Mouse (Mus musculus): ENCODE results near the gene Trim71.

The Trim71 gene

DNA sequence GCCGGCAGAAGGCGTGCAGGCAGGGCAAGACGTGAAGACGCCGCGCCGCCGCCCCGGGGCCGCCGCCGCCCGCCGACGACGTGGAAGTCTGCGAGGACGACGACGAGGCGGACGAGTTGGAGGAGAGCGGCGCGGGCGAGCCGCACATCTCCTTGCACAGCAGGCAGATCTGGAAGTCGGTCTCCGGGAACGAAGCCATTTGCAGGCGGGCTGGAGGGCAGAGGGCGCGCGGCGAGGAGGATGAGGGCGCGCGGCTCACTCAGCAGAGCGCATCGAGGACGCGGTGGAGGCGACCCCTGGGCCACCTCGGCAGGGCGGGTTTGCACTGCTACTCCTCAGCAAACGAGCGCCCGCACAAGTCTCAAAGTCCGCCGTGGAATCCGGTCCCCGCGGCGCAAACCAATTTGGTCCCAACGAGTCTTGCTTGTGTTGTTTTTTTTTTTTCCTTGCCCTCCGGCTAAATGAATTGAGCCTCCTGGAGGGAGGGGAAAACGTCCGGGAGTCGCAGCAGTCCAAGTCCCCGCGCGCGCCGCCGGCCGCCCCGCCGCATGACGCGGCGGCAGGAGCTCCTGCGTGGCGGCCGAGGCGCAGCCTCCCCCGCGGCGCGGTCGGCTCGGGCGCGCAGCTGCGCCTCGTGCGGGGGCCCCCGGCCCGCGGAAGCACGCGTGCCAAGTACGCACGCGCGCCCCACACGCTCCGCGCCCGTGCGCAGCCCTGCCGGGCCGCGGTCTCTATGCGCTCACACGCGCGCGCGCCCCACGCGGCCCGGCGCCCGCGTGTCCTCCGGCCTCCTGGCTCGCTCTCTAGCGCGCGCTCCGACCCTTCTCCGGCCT lies 1.0 kb downstream of the Trim71 start:
- ChIA-PET CTCF (interaction anchor here in 1 of 4 experiments (0.7 kb wide), 1 partner anchor 113 kb away, joined by 4 read pairs; no protein-coding TSS in a partner anchor), POLR2A (interaction anchor here (0.6 to 2.4 kb wide), 18 partner anchors 8 to 760 kb away, joined by 3 to 14 read pairs (median 4); no protein-coding TSS in a partner anchor)

DNA sequence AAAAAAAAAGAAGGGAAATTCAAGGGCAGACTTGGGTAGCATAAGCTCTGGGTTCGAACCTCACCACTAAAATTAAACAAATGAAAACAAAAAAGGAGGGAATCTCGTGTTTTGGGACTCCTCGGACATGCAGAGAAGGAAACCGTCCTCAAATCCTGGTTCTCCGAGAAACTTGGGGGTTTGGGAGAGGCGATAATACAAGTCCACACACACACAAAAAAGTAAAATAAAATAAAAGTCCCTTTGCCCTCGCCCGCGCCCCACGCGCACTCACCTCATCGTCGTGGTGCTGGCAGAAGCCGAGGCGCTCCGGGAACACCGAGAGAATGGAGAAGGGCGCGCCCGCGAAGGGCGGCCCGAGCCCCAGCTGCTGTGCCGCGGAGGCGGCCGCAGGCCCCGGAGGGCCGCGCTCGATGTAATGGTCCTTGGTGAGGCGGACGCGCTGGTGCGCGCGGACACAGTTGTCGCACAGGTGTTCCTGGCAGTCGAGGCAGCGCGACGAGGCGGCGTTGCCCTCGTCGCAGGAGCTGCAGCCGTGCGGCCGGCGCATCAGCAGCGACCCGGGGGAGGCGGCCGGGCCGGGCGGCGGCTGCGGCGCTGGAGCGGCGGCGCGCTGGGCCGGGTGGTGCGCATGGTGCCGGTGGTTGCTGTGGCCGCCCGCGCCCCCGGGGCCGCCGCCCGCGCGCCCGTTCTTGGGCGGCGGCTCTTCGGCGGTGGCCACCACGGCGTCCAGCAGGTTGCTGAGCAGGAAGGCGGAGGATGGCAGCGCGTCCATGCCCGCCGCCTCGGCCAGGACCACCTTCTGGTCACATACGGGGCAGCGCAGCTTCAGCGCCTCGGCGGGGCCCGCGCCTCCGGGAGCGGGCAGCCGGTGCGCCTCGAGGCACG lies 1.9 kb downstream of the Trim71 start:
- ChIA-PET POLR2A (interaction anchor here in 3 of 4 experiments (0.7 to 2.4 kb wide), 11 partner anchors 8 to 59 kb away, joined by 3 to 14 read pairs (median 4); no protein-coding TSS in a partner anchor), CTCF (no interaction called here)

DNA sequence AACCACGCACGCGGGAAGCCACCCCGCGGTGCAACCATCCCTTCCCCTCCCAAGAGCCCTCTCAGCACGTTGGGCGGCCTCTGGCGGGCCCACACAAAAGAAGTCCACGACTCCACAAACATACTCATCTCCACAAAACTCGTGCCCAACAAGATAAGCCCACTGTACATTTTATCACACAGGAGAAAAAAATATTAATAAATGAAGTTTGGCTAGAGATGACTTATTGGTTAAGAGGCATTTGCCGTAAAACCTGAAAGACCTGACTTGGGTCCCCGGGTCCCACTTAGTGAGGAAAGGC lies 2.5 kb downstream of the Trim71 start:
- ChIA-PET POLR2A (interaction anchor here in 3 of 4 experiments (0.7 to 2.4 kb wide), 9 partner anchors 8 to 45 kb away, joined by 3 to 14 read pairs (median 5); no protein-coding TSS in a partner anchor), CTCF (no interaction called here)

DNA sequence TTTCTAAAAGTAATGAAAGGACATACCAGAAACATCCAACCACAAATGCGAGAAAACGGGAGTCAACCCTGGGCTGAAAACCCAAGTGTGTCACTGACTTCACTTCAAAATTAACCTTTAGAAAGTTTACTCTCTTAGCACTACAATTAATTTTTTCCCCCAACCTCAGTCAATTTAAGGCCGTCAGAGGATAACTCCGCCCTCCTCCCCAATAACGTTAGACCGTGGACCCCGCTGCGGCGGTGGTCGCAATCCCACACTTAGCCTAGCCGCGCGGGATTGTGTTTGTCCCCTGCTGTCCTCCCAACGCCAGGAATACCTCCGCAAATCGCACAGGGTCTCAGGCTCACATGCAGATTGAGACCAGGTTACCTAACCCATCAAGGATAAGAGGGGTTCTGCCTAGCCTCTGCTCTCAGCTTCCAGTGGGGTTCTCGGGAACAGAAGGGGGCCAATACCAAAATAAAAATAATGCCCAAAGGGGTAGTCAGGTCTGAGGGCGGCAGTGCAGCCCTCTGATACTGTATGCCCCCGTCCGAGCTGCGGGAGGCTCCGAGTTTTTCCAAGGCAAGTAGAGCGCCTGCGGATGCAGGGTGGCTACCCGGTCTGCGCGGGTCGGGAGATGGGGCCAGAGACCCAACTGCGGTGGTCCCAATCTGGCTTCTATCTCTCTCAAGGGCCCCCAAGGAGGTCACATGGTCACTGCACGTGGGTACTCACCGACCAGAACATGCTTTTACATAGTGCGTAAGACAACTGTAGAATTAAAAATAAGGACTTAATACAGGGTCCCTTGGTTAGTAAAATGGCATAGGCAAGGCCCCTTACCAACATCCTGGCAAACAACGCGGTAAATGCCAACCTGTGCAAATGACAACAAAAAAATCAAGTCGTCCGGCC lies 3.1 kb downstream of the Trim71 start:
- ChIA-PET CTCF (interaction anchor here in 1 of 4 experiments (1.0 kb wide), 1 partner anchor 8 kb away, joined by 3 read pairs; no protein-coding TSS in a partner anchor), POLR2A (interaction anchor here in 3 of 4 experiments (0.7 to 3.2 kb wide), 10 partner anchors 8 to 45 kb away, joined by 3 to 22 read pairs (median 6); no protein-coding TSS in a partner anchor)

DNA sequence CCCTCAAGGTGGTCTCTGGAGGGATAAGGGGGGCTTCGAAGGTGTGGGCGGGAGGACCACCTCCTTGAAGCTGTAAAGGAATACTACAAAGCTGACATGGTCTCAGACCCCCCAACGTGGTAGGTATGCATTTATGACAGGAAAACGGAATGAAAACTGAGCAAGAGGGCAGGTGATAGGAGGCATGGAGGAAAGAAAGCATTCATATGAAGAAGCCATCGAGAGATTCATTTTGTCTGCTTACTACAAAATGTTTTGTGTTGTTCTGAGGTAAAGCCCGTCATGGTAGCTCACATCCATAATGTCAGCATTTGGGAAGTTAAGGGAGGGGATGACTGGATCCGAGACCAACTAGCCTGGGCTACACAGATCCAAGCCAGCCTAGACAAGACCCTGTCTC lies 4.0 kb downstream of the Trim71 start:
- ChIA-PET POLR2A (interaction anchor here in 3 of 4 experiments (0.6 to 3.2 kb wide), 16 partner anchors 9 to 164 kb away, joined by 3 to 22 read pairs (median 4); no protein-coding TSS in a partner anchor), CTCF (interaction anchor here in 2 of 4 experiments (1.0 to 1.2 kb wide), 2 partner anchors 9 to 24 kb away, joined by 3 read pairs; no protein-coding TSS in a partner anchor)

DNA sequence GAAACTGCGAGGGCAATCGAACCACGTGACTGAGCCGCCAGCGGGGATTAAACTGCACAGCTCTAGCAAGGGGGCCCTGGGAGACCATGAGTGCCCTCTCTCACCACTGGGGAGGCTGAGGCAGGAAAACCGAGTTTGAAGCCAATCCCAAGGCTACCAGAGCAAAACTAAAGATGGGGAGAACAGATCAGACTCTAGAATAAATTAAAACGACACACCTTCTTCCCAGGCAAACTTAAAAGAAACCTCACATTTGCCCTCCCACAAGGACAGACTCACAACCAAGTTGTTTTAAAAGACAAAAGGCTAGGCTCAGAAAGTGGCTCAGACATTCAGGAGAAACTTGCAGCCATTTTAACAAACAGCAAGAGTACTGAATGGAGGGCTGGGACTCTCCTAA lies 7.1 kb downstream of the Trim71 start:
- ChIA-PET POLR2A (interaction anchor here (0.5 to 17.4 kb wide), 53 partner anchors 8 to 626 kb away, joined by 3 to 353 read pairs (median 7); partner anchors contain the start of genes C130032M10Rik (in 2 of the 4), Ccr4 (in 2 of the 4), Trim71 (in 2 of the 4) and Ubp1 (in 1 of the 4)), CTCF (interaction anchor here in 3 of 4 experiments (0.6 to 2.0 kb wide), 11 partner anchors 9 to 39 kb away, joined by 3 to 11 read pairs (median 5); no protein-coding TSS in a partner anchor)

DNA sequence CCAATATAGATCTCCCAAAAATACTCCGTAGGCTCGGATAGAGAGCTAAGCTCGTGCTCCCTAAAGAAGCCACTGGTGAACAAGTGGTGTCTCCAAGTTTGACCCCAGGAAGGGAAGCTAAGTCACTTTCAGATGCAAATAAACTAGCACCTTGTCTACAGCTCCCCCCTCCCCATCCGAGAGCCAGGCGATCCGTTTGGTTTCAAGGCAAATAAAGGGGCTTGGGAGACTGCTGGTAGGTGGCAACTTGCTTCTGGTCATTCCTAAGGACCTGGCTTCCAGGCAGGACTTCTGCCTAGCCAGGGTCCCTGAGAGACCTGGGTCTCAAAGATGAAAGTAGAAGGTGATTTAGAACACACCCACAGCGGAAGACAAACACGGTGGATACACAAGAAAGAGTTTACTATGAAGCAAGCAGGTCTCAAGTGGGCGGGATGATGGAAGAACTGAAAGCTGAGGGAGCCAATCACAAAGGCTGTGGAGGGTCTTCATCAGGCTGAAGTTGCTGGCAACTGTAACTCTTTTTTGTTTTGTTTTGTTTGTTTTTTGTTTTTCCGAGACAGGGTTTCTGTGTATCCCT lies 7.8 kb downstream of the Trim71 start:
- POLR2A ChIA-PET, result interaction anchor here (0.5 to 17.4 kb wide), 71 partner anchors 9 to 706 kb away, joined by 3 to 353 read pairs (median 6); partner anchors contain the start of genes C130032M10Rik (in 2 of the 4), Ccr4 (in 2 of the 4), Trim71 (in 2 of the 4) and Ubp1 (in 1 of the 4)
- CTCF ChIA-PET, result interaction anchor here (0.5 to 2.0 kb wide), 21 partner anchors 8 to 176 kb away, joined by 3 to 11 read pairs (median 4); no protein-coding TSS in a partner anchor

DNA sequence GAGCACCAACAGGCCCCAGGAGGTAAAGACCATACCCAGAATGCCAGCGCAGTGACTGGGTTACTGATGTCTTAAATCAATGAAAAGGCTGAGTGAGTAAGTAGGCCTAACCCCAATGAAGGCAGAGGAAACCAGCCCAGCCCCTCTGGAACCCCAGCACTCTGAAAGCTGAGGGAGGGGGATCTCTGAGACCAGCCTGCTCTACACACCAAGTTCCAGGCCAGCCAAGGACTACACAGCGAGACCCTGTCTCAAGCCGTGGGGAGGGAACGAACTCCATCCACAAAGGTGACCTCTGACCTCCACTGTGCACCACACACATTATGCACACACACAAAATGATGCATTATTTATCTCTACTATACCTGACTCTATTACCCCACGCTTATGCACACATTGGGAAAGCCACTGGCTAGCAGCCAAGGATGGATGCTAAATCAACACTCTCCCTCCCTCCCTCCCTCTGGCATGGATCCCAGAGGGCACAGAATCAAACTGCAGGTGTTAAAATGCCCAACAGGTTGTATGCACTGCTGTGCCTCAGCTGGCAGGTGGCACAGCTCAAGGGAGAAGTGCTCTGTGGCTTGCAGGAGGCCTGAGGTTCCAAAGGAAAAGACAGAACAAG lies 9.7 kb downstream of the Trim71 start:
- POLR2A ChIA-PET, result interaction anchor here (0.6 to 17.4 kb wide), 33 partner anchors 7 to 55 kb away, joined by 3 to 353 read pairs (median 5); partner anchors contain the start of genes C130032M10Rik (in 1 of the 4) and Trim71 (in 1 of the 4)
- CTCF ChIA-PET, result interaction anchor here in 3 of 4 experiments (0.6 to 1.7 kb wide), 6 partner anchors 19 to 588 kb away, joined by 3 to 7 read pairs (median 4); no protein-coding TSS in a partner anchor

DNA sequence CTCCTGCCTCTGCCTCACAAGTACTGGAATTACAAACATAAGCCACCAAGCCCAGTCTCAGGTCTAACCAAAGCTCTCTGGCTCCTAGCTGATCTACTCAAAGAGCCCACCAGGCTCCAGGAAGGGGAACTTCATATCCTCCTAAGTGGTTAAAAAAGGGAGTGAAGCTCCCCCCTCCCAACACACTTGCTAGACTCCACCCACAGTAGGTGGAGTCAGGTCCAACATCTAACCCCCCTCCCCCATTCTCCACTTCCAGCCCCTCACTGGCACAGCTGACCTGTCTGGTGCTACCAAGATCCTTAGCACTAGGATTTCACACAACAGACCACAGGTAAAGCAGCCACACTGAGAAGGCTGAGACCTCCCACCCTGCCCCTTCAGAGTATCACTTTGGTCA lies 10.3 kb downstream of the Trim71 start:
- ChIA-PET CTCF (interaction anchor here in 2 of 4 experiments (0.7 to 1.7 kb wide), 5 partner anchors 19 to 27 kb away, joined by 3 to 7 read pairs (median 5); no protein-coding TSS in a partner anchor), POLR2A (interaction anchor here (0.6 to 17.4 kb wide), 28 partner anchors 8 to 149 kb away, joined by 3 to 353 read pairs (median 4); partner anchors contain the start of genes C130032M10Rik (in 1 of the 4), Ccr4 (in 1 of the 4) and Trim71 (in 1 of the 4))

DNA sequence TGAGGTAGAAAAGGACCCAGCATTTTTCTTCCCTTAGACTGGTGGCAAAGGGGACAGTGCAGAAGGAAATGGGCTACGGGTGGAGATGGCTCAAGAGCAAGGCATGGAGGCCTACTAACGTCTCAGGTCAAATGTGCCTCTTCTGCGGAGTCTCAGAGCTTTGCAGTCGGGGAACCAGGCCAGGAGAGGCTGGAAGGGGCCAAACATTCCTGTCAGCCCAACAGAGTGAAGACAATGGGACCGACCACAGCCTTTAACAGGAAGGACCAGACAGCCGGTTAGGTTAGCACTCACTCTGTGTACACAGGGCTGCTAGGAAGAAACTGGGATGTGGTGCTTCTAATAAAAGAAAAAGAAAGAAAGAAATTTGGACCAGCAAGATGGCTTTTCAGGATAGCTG lies 14.1 kb downstream of the Trim71 start:
- CTCF ChIA-PET, result interaction anchor here in 1 of 4 experiments (0.7 kb wide), 1 partner anchor 16 kb away, joined by 6 read pairs; no protein-coding TSS in a partner anchor
- POLR2A ChIA-PET, result interaction anchor here in 3 of 4 experiments (0.9 to 17.4 kb wide), 14 partner anchors 8 to 761 kb away, joined by 3 to 353 read pairs (median 4); partner anchors contain the start of genes C130032M10Rik (in 1 of the 3), Cmtm6 (in 1 of the 3), Stt3b (in 1 of the 3) and Trim71 (in 1 of the 3)

DNA sequence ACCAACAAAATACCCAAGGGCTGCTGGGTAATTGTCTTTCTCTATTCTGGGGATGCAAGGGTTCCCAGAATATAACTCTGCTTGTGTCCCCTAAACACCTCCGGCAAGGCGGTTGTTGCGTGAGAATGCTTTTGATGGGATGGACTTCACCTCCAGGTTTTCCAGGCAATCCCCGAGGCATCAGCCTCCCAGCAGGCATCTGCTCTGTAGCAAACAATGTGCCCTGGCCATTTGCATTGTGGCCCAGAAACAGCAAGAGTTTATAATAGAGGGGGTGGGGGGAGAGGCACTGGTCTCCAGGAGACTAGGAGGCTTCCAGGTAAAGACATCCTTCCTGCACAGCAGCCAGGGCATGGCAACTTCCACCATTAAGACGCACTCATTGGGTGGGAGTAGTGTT lies 15.1 kb downstream of the Trim71 start:
- POLR2A ChIA-PET, result interaction anchor here (0.6 to 17.4 kb wide), 28 partner anchors 7 to 148 kb away, joined by 3 to 353 read pairs (median 6); partner anchors contain the start of genes C130032M10Rik (in 1 of the 4), Glb1 (in 1 of the 4) and Tmppe (in 1 of the 4)
- CTCF ChIA-PET, result interaction anchor here in 3 of 4 experiments (0.6 to 1.5 kb wide), 3 partner anchors 29 to 457 kb away, joined by 3 to 4 read pairs (median 4); no protein-coding TSS in a partner anchor

DNA sequence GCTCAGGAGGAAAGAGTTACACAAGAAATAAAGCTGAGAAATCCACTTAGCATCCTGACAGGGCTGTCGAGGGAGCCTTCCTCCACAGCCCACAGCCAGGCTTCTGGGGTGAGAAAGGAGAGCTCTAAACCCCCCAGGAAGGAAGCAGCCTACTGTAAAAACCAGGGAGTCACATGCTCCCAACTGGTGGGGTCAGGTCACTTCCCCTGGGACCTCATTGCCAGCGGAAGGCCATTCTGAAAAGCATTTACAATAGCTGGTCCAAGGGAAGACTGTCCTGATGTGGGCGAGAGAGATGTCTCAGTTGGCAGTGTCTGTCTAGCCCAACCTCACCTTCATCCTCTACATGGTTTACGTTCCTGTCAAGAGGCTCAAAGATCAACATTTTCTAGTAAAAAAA lies 15.7 kb downstream of the Trim71 start:
- POLR2A ChIA-PET, result interaction anchor here (0.6 to 17.4 kb wide), 37 partner anchors 7 to 1536 kb away, joined by 3 to 353 read pairs (median 5); partner anchors contain the start of genes C130032M10Rik (in 1 of the 4), Glb1 (in 1 of the 4), Tmppe (in 1 of the 4) and Trim71 (in 1 of the 4)
- CTCF ChIA-PET, result interaction anchor here in 3 of 4 experiments (0.6 to 1.5 kb wide), 6 partner anchors 8 to 456 kb away, joined by 3 to 7 read pairs (median 4); no protein-coding TSS in a partner anchor

DNA sequence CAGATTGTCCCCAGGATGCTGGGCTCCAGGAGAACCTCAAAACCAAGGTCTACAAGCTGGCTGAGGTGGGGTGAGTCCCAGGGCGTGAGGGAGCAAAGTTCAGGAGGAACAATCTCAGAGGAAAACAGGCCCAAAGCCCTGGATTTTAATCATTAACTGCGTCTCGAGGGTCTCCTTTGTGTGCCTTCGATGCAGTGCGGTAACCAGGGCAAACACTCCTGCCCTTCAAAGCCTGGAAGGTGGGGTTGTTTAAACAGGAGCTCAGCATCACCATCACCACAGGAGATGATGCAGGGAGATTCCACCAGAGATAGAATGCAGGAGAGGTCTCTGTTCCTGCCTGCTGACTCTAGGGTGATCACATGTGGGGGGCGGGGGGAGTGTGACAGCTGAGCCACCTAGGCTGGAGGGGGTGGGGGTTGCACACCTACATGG lies 16.5 kb downstream of the Trim71 start:
- ChIA-PET POLR2A (interaction anchor here (0.6 to 17.4 kb wide), 44 partner anchors 8 to 296 kb away, joined by 3 to 353 read pairs (median 4); partner anchors contain the start of genes C130032M10Rik (in 1 of the 4), Cmtm8 (in 1 of the 4), Glb1 (in 1 of the 4) and Tmppe (in 1 of the 4)), CTCF (interaction anchor here in 3 of 4 experiments (0.5 to 2.9 kb wide), 10 partner anchors 9 to 92 kb away, joined by 3 to 15 read pairs (median 6); no protein-coding TSS in a partner anchor)

DNA sequence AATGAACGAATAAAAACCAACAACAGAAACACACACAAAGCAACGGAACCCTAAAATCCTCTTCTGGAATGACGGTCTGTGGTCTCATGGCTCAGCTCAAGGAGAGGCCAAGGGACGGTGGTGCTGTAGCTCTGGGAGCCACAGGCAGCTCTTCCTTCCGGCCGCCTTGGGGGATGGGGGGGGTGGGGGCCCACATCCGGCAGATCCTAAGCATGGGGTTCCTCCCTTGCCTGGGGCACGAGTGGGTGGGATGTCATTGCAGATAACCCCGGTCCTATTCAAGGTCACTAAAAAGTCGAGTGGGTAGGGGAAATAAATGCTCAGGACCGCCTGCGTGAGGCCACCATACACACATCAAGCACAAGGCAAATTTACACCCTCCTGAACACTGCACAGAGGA lies 17.4 kb downstream of the Trim71 start:
- POLR2A ChIA-PET, result interaction anchor here (0.6 to 17.4 kb wide), 34 partner anchors 8 to 589 kb away, joined by 3 to 353 read pairs (median 5); partner anchors contain the start of gene Trim71 (in 1 of the 4)
- CTCF ChIA-PET, result interaction anchor here in 3 of 4 experiments (0.7 to 2.9 kb wide), 7 partner anchors 9 to 163 kb away, joined by 3 to 15 read pairs (median 3); no protein-coding TSS in a partner anchor

All from embryonic stem cell, embryonic (primary cell).